Mouse (Mus musculus): ENCODE results near the gene Cfap65.

Cfap65 gene

DNA sequence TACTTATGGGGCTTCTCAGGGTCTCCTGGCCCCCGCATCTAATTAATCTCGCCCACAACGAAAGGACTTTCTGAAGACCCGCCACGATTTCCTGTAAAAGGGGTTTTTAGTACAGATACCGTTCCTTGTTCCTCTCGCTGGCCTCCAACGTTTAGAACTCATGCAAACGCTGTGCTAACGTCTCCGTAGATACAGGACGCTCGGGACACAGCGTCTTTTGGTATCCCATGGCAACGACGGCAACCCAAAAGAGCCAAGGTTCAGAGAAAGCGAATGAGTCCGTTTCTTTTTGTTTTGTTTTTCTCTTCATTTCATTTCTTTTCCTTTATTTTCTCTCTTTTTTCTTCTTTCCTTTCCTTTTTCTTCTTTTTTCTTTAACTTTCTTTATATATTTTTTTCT, at the start of gene Cfap65:
TSS of gene Cfap65 (minus strand) at position 198 of the 400 bp plus-strand sequence.
- DNase-seq: peak in 1 of 2 experiments; percentile 31

DNA sequence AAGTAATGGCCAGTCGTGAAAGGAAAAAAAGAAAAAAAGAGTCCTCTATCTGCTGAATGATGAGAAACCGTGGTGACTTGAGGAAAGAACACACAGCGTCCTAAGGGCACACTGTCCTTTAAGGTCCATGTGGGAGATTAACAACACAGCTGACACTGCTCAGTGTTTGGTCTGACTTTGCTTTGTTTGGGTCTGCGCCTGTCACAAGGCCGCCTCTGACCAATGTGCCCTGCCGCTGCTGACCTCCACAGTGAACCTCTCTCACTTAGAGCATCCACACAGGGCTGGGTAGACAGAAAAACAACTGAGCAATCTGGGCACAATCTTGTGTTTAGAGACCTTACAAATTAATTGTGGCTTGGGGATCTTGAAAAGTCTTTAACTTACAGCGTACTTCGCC, 41.6 kb upstream of the Cfap65 start:
- DNase-seq: no peak

DNA sequence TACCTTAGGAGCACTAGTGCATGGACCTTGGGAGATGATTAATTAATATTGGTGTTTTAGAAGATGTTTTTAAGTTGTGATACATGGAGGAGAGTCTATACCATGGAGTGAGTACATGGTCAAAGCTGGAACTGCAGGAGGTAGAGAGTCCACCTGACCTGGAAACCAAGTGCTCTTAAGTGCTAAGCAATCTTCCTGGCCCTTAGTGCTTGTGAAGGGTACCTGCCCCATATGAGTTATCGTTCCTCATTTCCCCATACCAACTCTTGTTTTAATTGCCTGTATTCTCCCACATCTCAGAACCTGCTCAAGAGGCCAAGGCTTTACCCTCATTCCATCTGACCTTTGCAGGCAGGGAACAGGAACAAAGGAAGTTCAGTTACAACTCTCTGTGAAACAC, 40.5 kb upstream of the Cfap65 start:
- DNase-seq: no peak

DNA sequence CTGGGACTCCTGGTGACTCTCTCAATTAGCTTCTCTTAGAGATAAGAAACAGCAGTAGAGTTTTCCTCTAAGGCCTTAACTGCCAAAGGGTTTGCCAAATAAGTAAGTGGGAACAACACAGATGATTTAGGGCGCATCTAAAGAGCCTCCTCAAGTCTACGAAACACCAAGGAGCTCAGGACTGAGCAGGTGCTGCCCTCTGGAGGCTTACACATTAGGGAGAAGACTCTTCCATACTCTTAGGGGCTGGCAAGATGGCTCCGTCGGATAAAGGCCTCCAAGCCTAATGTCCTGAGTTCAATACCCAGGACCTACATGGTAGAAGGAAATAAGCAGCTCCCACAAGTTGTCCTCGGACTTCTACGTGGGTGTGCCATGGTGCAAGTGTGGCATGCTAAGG, 38.2 kb upstream of the Cfap65 start:
- DNase-seq: no peak

DNA sequence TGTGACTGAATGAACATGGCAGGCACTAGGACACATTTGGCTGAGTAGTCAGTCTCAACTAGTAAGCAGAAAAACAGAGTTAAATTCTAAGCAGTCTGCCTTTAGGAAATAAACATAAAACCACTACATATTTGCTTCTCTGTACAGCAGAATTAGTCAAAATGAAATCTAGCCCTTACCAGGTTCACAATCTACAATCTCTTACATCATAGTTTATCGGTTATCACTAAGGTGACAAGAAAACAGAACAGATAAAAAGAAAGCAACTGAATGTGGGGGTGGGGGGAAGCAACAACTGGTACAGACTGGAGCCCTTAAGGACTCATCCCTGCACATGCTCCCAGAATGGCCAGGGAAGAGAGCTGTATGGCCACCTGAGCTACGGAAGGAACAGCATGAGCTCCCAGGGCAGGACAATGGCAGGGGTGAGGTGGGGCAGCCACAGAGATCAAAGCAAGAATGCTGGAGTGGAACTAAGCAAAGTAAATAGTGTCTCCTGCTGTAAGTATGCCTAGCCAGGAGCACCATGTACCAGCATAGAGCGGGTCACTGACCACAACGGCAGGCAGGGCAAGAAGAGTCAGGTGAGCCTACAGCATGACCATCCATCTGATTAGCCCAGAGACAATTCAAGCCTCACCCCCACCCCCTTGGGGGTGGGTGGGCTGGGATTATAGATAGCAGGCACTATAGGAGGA, 36.1 kb upstream of the Cfap65 start:
- DNase-seq: no peak

DNA sequence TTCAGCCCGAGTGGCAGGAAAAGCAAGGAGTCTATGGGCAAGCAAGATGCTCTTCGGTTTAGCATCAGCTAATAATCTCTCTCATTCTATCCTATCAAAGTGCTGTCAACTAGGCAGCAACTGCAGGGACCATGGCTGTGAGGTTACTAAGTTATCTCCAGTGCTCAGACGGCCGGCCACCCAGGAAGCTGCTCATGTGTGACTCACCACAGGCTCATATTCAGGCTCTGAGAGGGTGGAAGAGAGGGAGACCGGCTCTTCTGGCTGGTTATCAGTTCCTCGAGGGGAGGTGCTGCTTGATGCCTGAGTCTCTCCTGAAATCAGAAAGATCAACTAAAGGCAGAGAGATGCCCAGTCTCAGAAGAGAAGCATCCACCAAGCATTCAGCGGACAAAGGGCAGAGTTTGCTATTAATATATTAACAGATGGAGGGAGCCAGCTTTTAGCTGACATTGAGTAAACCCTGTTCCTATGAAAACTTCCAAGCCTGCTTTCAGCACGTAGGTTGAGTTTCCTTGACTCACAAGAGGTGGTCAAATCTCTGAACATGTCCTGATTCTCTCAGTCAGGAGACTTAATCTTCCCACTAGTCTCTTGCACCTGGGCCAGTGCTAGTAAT, 32.7 kb upstream of the Cfap65 start:
- no peak for DNase-seq

DNA sequence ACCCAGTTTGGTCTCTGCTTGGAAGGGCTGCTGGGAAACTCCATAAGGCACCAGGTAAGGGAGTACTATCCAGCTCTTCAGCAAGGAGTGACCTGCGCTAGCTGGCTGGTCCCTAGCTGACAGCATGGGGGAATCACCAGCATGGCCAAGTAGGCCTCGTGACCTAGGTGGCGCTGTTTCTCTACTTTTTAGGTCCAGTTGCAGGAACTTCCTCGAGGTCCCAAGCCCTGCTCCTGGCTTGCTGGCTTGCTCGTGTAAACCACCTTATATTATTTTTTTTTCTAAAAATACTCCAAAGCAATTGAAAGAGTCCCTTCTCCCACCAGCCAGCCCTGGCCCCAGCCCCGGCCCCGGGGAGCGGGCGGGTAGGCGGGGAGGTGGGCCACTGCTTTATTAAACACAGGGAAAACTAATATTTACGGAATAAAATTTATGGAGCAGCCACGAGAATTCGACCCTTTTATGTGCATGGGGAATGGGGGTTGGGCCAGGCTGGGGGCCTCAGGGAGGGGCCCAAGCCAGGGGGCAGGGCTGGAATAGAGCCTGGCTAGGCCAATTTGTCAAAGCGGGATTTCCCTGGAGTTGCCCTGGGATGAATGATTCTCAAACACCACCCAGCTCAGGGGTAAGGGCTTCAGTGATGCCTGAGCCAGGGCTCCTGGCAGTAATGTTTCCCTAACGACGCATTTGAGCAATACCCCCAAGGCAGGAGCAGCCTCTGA, 29.3 kb upstream of the Cfap65 start:
- peak; percentile 68 to 73 for DNase-seq

DNA sequence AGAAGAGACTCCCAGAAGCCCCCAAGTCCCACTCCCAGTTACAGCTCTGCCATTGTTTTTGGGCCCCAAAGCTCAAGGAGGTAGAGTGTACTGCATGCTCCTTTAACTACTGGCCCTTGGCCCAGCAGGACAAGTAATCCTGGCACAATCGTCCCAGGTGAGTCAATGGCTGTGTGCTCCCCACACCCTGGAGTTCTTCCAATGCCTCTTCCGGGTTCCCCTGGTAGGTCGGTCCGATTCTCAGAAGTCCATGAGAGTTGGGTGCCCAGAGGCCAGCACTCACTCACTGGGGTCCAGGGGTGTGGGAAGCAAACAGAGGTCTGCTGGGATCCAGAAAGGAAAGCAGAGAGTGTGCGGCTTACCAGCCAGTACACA, 27.4 kb upstream of the Cfap65 start:
- DNase-seq: no peak

DNA sequence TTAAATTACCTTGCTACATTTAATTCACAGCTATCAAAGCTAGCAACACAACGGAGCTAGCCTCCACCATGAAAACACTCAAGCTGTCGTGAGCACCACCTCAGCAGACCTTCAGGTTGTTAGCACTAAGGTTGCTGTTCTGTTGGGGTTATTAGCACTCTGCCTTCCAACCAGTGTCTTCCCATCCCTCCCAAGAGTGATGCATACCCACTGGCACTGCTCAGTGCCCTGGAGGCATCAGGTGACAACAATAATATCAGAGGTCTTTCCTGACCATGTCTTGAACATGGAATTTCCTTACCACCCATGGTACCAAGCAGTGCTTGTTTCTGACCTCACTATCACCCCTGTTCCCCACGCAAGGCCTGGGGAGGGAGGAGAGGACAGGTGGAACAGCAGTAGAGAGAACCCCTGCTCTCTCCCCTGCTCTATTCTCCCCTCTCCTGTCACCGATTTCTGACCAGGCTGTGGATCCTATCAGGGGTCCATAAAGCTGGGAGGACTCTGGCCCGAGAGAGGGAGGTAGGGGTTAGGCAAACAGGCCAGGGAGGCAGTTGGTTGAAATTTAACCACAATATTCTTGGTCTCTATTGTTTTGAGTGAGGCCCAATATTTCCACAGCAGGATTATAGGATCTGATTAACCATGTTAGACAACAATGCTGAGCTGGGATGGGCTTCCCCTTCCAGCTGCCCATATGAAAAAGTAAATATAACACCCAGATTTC, 26.9 kb upstream of the Cfap65 start:
- no peak for DNase-seq

DNA sequence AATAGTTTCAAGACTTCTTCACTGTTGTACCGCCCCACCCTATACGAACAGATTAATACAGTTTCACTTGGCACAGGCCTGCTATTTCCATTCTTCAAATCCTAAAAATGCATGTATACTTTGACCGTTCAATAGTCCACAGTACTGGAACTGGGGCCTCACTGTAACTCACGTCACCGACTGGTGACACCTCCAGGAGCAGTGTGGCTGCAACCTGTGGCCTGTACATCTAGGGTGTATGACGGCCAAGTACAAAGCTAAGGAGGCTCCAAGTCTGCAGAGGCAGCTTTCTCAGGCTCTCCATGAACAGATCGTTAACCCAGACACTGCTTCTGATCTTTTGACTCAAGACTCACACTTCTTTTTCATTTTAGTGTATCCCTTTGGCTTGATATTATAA, 26.3 kb upstream of the Cfap65 start:
- DNase-seq: no peak

DNA sequence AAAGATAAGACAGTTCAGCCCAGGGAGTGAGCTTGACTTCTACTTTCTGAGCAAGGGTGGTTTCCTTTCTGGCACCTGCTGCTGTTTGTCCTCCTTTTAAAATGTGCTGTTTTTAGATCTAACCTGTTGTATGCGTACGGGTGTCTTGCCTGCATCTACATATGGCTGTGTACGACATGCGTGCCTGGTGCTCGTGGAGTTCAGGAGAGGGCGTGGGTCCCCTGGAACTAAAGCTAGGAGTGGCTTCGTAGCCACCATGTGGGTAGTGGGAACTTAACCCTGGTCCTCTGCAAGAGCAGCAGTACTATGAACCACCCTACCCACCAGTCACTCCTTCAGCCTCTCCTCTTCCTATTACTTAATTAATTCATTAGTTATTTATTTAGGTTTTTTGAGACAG, 24.7 kb upstream of the Cfap65 start:
- no peak for DNase-seq

DNA sequence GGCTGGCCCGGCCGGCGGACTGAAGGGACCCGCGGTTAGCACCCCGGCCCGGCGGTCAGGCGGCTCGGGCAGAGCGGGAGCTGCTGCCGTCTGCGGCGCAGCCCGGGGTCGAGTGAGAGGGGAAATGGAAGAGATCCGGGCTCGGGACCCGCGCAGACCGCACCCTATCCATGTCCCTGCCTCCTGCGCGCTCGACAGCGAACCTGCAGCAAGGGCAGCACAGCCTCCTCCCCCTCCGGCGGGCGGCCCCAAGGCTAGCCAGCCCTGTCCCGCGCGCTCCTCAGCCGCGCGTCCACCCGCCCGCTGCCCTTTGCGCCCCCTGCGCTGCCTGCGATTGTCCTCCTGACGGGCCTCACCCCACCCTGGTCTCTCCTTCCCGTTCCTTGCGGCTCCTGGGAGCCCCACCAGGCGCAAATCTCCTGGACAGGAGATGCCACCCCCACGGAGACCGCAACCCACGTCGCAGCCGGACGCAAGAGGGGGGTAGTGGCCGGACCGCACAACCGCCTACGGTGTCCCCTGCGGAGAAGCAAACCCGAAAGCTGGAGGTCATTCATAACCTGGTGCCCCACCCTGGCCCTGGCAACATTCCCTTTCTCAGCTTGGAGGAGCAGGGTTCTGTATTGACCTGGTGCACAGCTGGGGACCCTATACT, 16.3 kb upstream of the Cfap65 start, which contains the start of gene Ihh:
TSS of gene Ihh (minus strand) at position 117 of the 655 bp plus-strand sequence.
- DNase-seq: peak in 1 of 2 experiments; percentile 6

DNA sequence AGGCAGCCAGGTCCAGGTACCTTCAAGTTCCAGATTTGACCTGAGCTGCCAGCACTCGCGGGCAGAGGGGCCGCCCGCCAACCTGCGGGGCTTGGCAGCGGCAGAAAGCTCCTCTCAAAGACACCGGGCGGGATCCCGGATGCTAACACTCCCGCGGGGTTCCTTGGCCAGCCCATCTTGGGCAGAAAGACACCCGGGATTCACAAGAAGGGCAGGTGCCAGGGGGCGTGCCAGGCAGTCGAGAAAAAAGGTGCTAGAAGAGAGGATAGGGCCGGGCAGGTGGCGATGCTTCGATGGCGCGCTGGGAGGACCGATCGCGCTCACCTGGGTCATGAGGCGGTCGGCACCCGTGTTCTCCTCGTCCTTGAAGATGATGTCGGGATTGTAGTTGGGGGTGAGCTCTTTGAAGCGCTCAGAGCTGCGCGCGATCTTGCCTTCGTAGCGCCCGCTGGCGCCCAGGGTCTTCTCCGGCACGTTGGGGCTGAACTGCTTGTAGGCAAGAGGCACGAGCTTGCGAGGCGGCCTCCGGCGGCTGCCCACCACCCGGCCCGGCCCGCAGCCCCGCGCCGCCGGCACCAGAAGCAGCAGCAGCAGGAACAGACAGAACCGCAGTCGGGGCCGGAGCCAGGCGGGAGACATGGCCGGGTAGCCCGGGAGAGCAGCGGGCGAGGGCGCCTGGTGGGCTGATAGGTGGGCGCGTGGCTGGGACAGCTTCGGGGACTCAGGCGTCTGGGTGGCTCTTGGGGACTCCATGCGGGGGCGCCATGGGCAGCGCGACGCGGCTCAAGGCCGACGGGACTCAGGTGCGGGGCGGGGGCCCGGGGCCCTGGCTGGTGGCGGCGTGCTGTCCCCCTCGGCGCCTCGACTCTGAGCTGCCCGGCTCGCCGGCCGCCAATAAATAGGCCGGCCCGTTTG, 15.4 kb upstream of the Cfap65 start:
- peak in 1 of 2 experiments; percentile 5 for DNase-seq

DNA sequence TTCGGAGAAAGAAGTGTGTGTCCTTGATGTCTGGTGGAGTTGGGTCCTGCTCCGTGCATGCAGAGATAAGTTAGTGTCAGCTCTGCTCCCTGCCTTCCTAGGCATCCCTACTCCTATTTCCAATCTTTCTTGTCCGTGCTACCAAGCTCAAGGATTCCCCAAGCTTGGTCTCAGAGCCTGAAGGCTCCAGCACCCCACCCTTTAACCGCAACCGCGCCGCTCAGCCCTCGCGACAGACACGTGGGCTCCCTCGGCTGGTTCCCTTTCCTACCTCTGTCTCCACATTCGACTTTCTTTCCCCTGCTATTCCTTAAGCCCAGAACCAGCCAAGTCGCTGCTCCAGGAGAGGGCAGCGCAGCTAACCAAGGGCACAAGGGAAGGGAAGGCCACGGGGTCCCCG, 14.7 kb upstream of the Cfap65 start:
- peak in 1 of 2 experiments; percentile 5 for DNase-seq

DNA sequence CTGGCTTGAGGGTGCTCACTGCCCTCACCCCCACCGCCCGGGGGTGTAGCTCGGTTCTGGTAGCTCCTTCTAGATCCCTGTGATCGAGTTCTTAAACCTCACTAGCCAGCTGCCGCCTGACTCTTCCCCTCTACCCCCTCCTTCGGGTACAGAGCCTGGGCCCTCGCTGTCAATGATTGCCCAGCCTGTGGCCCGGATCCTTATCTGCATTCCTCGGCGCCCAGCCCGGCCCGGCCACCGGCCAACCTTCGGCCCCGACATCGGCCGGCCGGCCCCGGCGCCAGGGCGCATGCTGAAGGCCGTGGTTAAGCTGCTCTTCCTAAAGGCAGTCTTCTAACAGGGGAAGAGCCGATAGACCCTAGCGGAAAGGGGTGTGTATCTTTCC, 14.3 kb upstream of the Cfap65 start:
- DNase-seq: peak in 1 of 2 experiments; percentile 13

DNA sequence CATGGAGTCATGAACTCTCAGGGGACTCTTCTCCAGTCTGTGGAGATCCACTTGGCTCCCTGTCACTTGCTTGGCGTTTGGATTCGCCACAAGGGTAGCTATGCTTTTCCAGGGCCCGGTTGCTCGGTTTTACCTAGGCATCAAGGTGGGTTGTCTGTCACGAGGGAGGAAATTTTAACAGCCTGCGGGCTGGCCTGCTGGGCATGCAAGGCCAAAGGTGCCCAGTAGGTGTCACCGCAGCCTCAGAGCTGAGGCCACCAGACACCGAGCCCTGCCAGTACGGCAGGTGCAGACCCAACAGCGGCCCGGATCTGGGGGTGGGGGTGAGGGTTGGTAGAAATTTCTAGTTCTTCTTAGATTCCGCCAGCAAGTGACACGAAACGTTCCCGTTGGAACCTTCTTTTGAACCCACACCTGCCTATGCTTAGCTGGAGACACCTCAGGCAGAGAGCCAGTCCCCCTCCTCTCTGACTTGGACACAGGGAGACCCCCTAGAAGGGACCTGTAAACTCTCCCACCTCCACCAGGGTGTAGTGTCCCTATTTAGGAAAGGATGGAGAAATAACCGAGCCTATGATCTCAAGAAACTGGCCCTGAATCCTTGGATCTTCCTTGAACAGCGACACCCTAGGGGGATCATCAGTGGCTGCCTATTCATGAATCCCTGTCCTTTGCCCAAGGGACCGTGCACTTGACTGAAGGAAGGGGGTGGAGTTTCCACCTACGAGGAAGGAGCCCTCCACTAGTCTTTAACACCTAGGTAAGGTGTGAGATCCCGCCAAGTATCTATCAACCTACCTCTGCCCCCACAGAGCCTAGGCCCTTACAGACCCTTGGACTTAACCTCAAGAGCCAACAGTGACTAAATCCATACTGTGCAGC, 13.6 kb upstream of the Cfap65 start:
- DNase-seq: peak; percentile 70 to 82

DNA sequence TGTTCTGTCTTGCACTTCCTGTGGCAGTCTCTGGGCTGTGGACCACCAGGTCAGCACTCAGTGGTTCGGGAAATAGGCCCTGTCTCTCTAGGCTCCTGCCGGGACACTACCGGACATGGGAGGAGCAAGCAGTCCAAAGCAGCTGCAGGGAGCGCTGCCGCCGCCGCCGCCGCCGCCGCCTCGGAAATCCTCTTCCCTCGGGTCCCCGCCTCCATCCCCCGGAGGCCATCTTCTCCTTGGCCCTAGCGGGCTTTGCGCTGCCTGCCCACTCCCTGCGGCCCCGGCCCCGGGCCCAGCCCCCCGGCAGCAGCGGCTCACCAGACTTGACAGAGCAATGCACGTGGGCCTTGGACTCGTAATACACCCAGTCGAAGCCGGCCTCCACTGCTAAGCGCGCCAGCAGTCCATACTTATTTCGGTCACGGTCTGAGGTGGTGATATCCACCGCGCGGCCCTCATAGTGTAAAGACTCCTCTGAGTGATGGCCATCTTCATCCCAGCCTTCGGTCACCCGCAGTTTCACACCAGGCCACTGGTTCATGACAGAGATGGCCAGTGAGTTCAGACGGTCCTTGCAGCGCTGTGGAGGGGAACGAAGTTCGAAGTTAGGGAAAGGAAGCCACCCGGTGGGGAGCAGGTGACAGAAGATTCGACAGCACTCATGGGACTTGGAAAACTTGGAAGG, 12.7 kb upstream of the Cfap65 start:
- peak in 1 of 2 experiments; percentile 9 for DNase-seq

DNA sequence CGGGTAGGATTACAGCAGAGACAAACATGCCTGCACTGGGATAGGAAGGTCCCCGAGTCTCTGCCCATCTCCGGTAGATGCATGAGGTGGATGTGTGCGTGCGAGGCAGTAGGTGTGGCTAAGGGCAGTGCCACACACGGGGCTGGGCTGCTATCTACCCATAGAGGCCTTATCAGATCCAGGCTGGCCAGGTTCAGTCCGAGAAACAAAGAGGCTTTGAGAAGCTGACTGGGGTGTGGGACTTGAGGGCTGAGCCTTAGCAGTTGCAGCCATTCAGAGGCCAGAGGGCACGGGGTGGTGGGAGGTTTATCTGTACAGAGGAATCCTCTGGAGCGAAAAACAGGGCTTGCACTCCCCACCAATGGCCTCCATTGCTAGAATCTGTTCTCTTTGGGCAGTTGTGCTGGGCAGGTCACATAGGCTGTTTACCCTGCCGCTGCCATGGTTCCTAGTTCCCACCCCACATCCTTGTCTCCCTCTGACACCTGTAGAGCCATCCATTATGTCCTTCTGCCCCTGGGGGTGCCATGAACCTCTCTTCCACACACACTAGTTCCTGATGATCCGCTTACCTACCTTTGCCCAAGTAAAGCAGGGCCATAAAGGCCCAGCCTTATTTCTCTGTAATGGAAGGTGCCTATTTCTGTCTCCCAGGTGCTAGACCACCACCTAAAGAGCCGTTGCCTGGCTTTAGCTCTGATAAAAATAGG, 6.4 kb upstream of the Cfap65 start:
- no peak for DNase-seq

DNA sequence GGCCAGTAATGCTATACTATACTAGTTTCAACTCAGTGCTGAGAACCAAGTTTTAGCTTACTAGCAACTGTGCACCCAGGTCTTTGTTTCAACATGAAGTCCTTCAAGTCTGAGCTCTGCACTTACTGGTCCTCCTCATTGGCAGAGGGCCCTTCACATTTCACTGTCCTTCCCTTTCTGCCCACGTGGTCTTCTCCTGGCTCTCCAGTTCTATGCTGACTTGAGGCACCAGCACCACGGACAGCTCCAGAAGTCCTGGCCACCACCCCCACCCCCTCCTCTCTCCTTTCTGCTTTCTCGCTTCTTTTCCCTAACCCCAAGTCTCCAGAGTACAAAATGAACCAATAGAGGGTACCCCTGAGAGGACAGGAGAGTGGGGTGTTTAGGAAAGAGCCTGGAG, 4.4 kb upstream of the Cfap65 start:
- no peak for DNase-seq
